Mouse (Mus musculus): ENCODE measurements around the gene Galnt15.
"Not testable (repeated sequence)": the region's sequence is repeated elsewhere in the genome, so short reads cannot be mapped to it uniquely, and the experiment has no call there.

The Galnt15 gene

GRCm38 (mm10) chr14:32087584-32088248 is 58.9 kb downstream of the Galnt15 start:
- not testable (repeated sequence) for DNase-seq (ENCODE audit: low spot score)

GRCm38 (mm10) chr14:32091124-32091523 is 62.3 kb downstream of the Galnt15 start:
- no peak for DNase-seq (ENCODE audit: low spot score)

- no peak for DNase-seq (ENCODE audit: low spot score)
Observed at GRCm38 (mm10) chr14:32091704-32092103, 62.9 kb downstream of the Galnt15 start.

GRCm38 (mm10) chr14:32093018-32093417 is 64.2 kb downstream of the Galnt15 start:
- DNase-seq (ENCODE audit: low spot score) = no peak

- no peak for DNase-seq (ENCODE audit: low spot score)
Observed at GRCm38 (mm10) chr14:32093500-32094117, 64.8 kb downstream of the Galnt15 start.

- no peak for DNase-seq (ENCODE audit: low spot score)
Observed at GRCm38 (mm10) chr14:32095646-32096045, 66.9 kb downstream of the Galnt15 start.

- no peak for DNase-seq (ENCODE audit: low spot score)
Observed at GRCm38 (mm10) chr14:32096740-32097139, 68.0 kb downstream of the Galnt15 start.

- no peak for DNase-seq (ENCODE audit: low spot score)
Observed at GRCm38 (mm10) chr14:32097691-32098090, 68.9 kb downstream of the Galnt15 start.

GRCm38 (mm10) chr14:32098951-32099350 is 70.2 kb downstream of the Galnt15 start:
- no peak for DNase-seq (ENCODE audit: low spot score)

GRCm38 (mm10) chr14:32103556-32103955 is 74.8 kb downstream of the Galnt15 start:
- no peak for DNase-seq (ENCODE audit: low spot score)

- no peak for DNase-seq (ENCODE audit: low spot score)
Observed at GRCm38 (mm10) chr14:32105663-32106062, 76.9 kb downstream of the Galnt15 start.

GRCm38 (mm10) chr14:32106911-32107310 is 78.1 kb downstream of the Galnt15 start:
- no peak for DNase-seq (ENCODE audit: low spot score)

Data from adipocyte (in vitro differentiated cells).